Mouse (Mus musculus): ENCODE measurements around the gene Synj2.

DNA sequence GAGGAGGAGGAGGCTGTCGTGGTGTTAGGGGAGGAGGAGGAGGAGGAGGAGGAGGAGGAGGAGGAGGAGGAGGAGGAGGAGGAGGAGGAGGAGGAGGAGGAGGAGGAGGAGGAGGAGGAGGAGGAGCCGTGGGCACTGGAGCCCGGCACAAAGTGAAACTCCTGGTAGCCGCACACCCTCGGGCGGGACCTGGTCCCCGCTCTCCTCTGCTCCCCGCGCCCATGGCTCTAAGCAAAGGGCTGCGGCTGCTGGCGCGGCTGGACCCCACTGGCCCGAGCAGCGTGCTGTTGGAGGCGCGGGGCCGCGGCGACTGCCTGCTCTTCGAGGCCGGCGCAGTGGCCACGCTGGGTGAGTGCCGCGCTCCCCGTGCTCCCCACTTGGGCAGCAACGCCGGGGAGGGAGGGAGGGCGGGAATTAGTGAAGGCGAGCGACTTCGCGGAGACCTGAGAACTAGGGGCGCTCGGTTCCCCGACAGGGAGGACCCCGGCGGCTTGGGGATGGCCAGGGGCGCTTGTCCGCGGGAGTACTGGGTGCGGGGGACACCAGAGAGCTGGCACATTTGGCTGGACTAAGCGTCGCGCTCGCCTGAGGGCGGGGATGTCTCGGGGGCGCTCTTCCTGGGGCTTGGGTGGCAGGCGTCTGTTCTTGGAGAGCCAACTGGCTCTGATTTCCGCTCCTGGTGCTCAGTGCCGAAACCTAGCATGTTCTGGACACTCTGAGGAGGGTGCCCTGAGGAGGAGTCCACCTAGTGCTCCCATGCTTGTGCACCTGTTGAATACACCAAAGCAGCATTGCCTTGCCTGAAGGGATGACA is at the start of gene Synj2:
- TF ChIP-seq POLR2A (IDR thresholded peaks at IDR 0.05; ENCODE audit: insufficient read depth, low read length) = no peak
- no peak for TF ChIP-seq CTCF (IDR thresholded peaks at IDR 0.05; ENCODE audit: low read depth, low read length)
- no peak for TF ChIP-seq EP300 (IDR thresholded peaks at IDR 0.05; ENCODE audit: insufficient read depth, low read depth, low read length)
